ENCODE assay signal across 7 mouse cellular contexts in the genomic region with DNA sequence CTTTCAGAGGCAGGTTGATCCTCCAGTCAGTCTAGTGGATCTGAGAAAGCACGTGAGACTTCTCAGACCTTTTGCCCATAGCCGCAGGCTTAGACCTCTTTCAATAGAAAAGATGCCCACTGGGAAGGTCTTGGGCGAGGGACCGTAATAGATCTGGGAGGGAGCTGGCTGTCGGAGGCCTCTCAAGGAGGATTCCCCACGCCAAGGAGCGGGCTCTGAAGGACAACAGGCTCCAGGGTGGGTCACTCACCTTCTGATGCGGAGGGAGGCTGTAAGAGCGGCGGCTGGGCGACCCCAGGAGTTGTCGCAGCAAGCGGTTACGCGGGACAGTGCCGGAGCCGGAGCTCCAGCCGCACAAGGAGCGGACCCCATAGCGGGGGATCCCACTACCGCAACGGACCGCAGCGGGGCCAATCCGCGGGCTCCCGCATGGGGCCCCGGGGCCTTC. TPM values are rescaled to one million over a fixed set of nuclear protein-coding genes. Genes with fewer than 3 reads are reported as not detected.
DNase-seq lines count a peak whose midpoint lies in the region; ATAC-seq and TF ChIP-seq lines count a peak whose summit lies in the region.

No protein-coding gene starts in this region.

- ATAC-seq in forebrain, embryonic 12.5 days (ENCODE audit: low FRiP score): peak; percentile 79; the same call in 1 of the 2 replicates
- ATAC-seq in liver, embryonic 12.5 days: peak; percentile 56
- ATAC-seq in stomach, embryonic 16.5 days (ENCODE audit: insufficient read depth, low FRiP score): no peak
- ATAC-seq in megakaryocyte progenitor cell, adult 5-6 weeks (replicated peaks; ENCODE audit: poor library complexity): no peak

- peaks cover 20% of the 10 kb centered on the region for H3K4me1 ChIP-seq in forebrain, embryonic 12.5 days
- peaks cover 24% of the 10 kb centered on the region for H3K4me1 ChIP-seq in liver, embryonic 12.5 days
- H3K4me1 ChIP-seq in stomach, embryonic 16.5 days (ENCODE audit: control insufficient read depth, insufficient read depth, low read length): peaks cover 12% of the 10 kb centered on the region

- no peaks in the 10 kb centered on the region for H3K9me3 ChIP-seq in forebrain, embryonic 12.5 days
- H3K9me3 ChIP-seq in liver, embryonic 12.5 days (replicated peaks): no peaks in the 10 kb centered on the region
- no peaks in the 10 kb centered on the region for H3K9me3 ChIP-seq in stomach, embryonic 16.5 days (replicated peaks; ENCODE audit: control insufficient read depth, low read length)

- H3K4me3 ChIP-seq in left cerebral cortex, adult 2 months: peak overlapping the region; percentile 92
- peak overlapping the region; percentile 91 for H3K4me3 ChIP-seq in forebrain, embryonic 12.5 days (replicated peaks)
- H3K4me3 ChIP-seq in liver, embryonic 12.5 days: peak overlapping the region; percentile 91
- peak overlapping the region; percentile 67 for H3K4me3 ChIP-seq in stomach, embryonic 16.5 days (replicated peaks; ENCODE audit: low read length)

- H3K36me3 ChIP-seq in forebrain, embryonic 12.5 days (replicated peaks): peaks cover 34% of the 10 kb centered on the region
- H3K36me3 ChIP-seq in liver, embryonic 12.5 days: peaks cover 36% of the 10 kb centered on the region
- peaks cover 3% of the 10 kb centered on the region; the same call in 1 of the 2 replicates for H3K36me3 ChIP-seq in stomach, embryonic 16.5 days (ENCODE audit: control insufficient read depth, insufficient read depth, low read length)

- H3K27ac ChIP-seq in left cerebral cortex, adult 2 months: peak overlapping the region; percentile 90
- peak overlapping the region; percentile 81 for H3K27ac ChIP-seq in forebrain, embryonic 12.5 days
- H3K27ac ChIP-seq in liver, embryonic 12.5 days: peak overlapping the region; percentile 79
- H3K27ac ChIP-seq in stomach, embryonic 16.5 days (ENCODE audit: low read length): peak overlapping the region; percentile 72

- peak overlapping the region; percentile 86 for H3K9ac ChIP-seq in forebrain, embryonic 12.5 days
- peak overlapping the region; percentile 90 for H3K9ac ChIP-seq in liver, embryonic 12.5 days
- peak overlapping the region; percentile 88 for H3K9ac ChIP-seq in stomach, embryonic 16.5 days (ENCODE audit: low read length)

- WGBS in forebrain, embryonic 12.5 days: under 1% methylated on average over 28 of the region's 28 CpGs
- 0% methylated on average over 28 of the region's 28 CpGs for whole genome bisulfite sequencing in liver, embryonic 12.5 days (ENCODE audit: insufficient replicate concordance)
- WGBS in stomach, embryonic 16.5 days: under 1% methylated on average over 28 of the region's 28 CpGs

- intact Hi-C loops in left cerebral cortex, adult 2 months (cut with DNase I): loop anchor here (5.0 to 10.0 kb wide), 2 partner anchors 108 to 214 kb away; partner anchors contain the start of gene Fdxacb1

- no peak for TF ChIP-seq CTCF in left cerebral cortex, adult 2 months (IDR thresholded peaks at IDR 0.05)

- no peaks in the 10 kb centered on the region for H3K27me3 ChIP-seq in forebrain, embryonic 12.5 days
- H3K27me3 ChIP-seq in liver, embryonic 12.5 days (replicated peaks): no peaks in the 10 kb centered on the region
- H3K27me3 ChIP-seq in stomach, embryonic 16.5 days (ENCODE audit: control insufficient read depth, insufficient read depth, low read length): no peaks in the 10 kb centered on the region

- peak overlapping the region; percentile 74 for H3K4me2 ChIP-seq in forebrain, embryonic 12.5 days
- peak overlapping the region; percentile 91 for H3K4me2 ChIP-seq in liver, embryonic 12.5 days
- peak overlapping the region; percentile 60 for H3K4me2 ChIP-seq in stomach, embryonic 16.5 days (ENCODE audit: low read depth, low read length)

- DNase-seq in left cerebral cortex, adult 2 months (ENCODE audit: extremely low spot score in 1 of 2, low spot score in 2 of 2): no peak
- DNase-seq in left cerebral cortex, adult 9 months (ENCODE audit: low spot score in 2 of 2): no peak
- DNase-seq in ZHBTc4 (ENCODE audit: low read depth, low spot score): peak; percentile 56

RNA-seq across cellular contexts. Expression of gene Dlat, which starts 0.6 kb away (rescaled TPM):
- 100 to 1,000 TPM; 110 to 119 TPM for total RNA-seq in left cerebral cortex, adult 2 months (2021)
- 43.4 and 48.3 TPM in 2 replicates for polyA plus RNA-seq in forebrain, embryonic 12.5 days (2016; fragmentation: Nextera tagmentation; extraction: Ambion mirVana)
- 47.2 and 47.9 TPM in 2 replicates for polyA plus RNA-seq in liver, embryonic 12.5 days (2016; fragmentation: Nextera tagmentation; extraction: Ambion mirVana)
- 40.5 and 49.8 TPM in 2 replicates for polyA plus RNA-seq in stomach, embryonic 16.5 days (2015; fragmentation: Nextera tagmentation; extraction: Ambion mirVana)
- total RNA-seq in megakaryocyte progenitor cell, adult 5-6 weeks (2015): 47.2 and 58.0 TPM in 2 replicates
- total RNA-seq in megakaryocyte progenitor cell, adult 5-6 weeks (2017): 47.9 and 48.0 TPM in 2 replicates

RNA-seq across cellular contexts. Expression of gene Nkapd1, which starts 41.7 kb away (rescaled TPM):
- total RNA-seq in left cerebral cortex, adult 2 months (2021): 10 to 100 TPM; 21.3 to 22.1 TPM
- polyA plus RNA-seq in forebrain, embryonic 12.5 days (2016; fragmentation: Nextera tagmentation; extraction: Ambion mirVana): 27.0 and 28.3 TPM in 2 replicates
- polyA plus RNA-seq in liver, embryonic 12.5 days (2016; fragmentation: Nextera tagmentation; extraction: Ambion mirVana): 12.5 and 13.1 TPM in 2 replicates
- 15.5 and 18.2 TPM in 2 replicates for polyA plus RNA-seq in stomach, embryonic 16.5 days (2015; fragmentation: Nextera tagmentation; extraction: Ambion mirVana)
- 43.1 and 44.6 TPM in 2 replicates for total RNA-seq in megakaryocyte progenitor cell, adult 5-6 weeks (2015)
- 42.8 and 68.2 TPM in 2 replicates for total RNA-seq in megakaryocyte progenitor cell, adult 5-6 weeks (2017)

RNA-seq across cellular contexts. Expression of gene Pih1d2, which starts 41.8 kb away (rescaled TPM):
- total RNA-seq in left cerebral cortex, adult 2 months (2021): 1 to 10 TPM; 2.0 to 3.8 TPM
- 8.2 and 8.7 TPM in 2 replicates for polyA plus RNA-seq in forebrain, embryonic 12.5 days (2016; fragmentation: Nextera tagmentation; extraction: Ambion mirVana)
- polyA plus RNA-seq in liver, embryonic 12.5 days (2016; fragmentation: Nextera tagmentation; extraction: Ambion mirVana): 1.9 and 2.4 TPM in 2 replicates
- 3.7 and 3.9 TPM in 2 replicates for polyA plus RNA-seq in stomach, embryonic 16.5 days (2015; fragmentation: Nextera tagmentation; extraction: Ambion mirVana)
- 2.4 and 3.0 TPM in 2 replicates for total RNA-seq in megakaryocyte progenitor cell, adult 5-6 weeks (2015)
- total RNA-seq in megakaryocyte progenitor cell, adult 5-6 weeks (2017): 1.9 and 2.9 TPM in 2 replicates

RNA-seq across cellular contexts. Expression of gene Timm8b, which starts 55.3 kb away (rescaled TPM):
- total RNA-seq in left cerebral cortex, adult 2 months (2021): 100 to 1,000 TPM; 216 to 226 TPM
- polyA plus RNA-seq in forebrain, embryonic 12.5 days (2016; fragmentation: Nextera tagmentation; extraction: Ambion mirVana): 385 and 386 TPM in 2 replicates
- 229 and 237 TPM in 2 replicates for polyA plus RNA-seq in liver, embryonic 12.5 days (2016; fragmentation: Nextera tagmentation; extraction: Ambion mirVana)
- 204 and 234 TPM in 2 replicates for polyA plus RNA-seq in stomach, embryonic 16.5 days (2015; fragmentation: Nextera tagmentation; extraction: Ambion mirVana)
- 109 and 110 TPM in 2 replicates for total RNA-seq in megakaryocyte progenitor cell, adult 5-6 weeks (2015)
- total RNA-seq in megakaryocyte progenitor cell, adult 5-6 weeks (2017): 183 and 233 TPM in 2 replicates

RNA-seq across cellular contexts. Expression of gene Sdhd, which starts 55.4 kb away (rescaled TPM):
- 100 to 1,000 TPM in 1 of 2 experiments, 10 to 100 TPM in 1; 97.9 to 114 TPM for total RNA-seq in left cerebral cortex, adult 2 months (2021)
- polyA plus RNA-seq in forebrain, embryonic 12.5 days (2016; fragmentation: Nextera tagmentation; extraction: Ambion mirVana): 219 and 221 TPM in 2 replicates
- polyA plus RNA-seq in liver, embryonic 12.5 days (2016; fragmentation: Nextera tagmentation; extraction: Ambion mirVana): 344 and 352 TPM in 2 replicates
- polyA plus RNA-seq in stomach, embryonic 16.5 days (2015; fragmentation: Nextera tagmentation; extraction: Ambion mirVana): 380 and 381 TPM in 2 replicates
- total RNA-seq in megakaryocyte progenitor cell, adult 5-6 weeks (2015): 252 and 258 TPM in 2 replicates
- total RNA-seq in megakaryocyte progenitor cell, adult 5-6 weeks (2017): 194 and 222 TPM in 2 replicates

Comparison
In these comparisons a context has a peak if more than half of its experiments do, and no peak if none do; other contexts are left out.
1. ATAC-seq: peak in forebrain, embryonic 12.5 days (single experiment) and liver, embryonic 12.5 days (single experiment); none in stomach, embryonic 16.5 days (single experiment) and megakaryocyte progenitor cell, adult 5-6 weeks (single experiment).
2. Peak in every context shown above with its lines, with median percentiles within 50 percentile points of each other: H3K27ac ChIP-seq, H3K4me3 ChIP-seq, H3K4me2 ChIP-seq and H3K9ac ChIP-seq.